Mouse (Mus musculus) brain, adult 2 months (tissue): ENCODE results near the gene Ptpn14.

Experiments
- DNase-seq: peaks from one replicate; pipeline ENCODE4 v3.0.0; 2011; ENCODE audit warnings: low read depth, low spot score

Ptpn14 gene

DNA sequence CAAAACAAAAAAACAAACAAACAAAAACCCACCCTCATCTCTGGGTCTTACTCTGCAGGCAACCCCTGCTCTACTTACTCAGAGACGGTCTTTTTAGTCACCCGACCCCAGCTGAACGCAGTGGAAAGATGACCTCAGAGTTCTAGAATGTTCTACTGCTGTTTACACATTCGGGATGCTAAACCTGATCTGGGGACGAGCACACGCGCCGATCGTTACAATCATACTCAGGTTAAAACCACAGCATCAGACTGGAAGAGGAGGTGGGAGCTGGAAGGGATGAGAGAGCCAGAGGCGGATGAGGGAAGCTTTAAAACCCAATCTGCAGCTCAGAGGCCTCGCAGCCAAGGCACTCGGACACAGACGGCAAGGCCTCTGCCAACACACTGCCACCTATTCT is 170.6 kb downstream of the Ptpn14 start:
- DNase-seq: no peak

GRCm38 (mm10) chr1:189899526-189899925 is 171.5 kb downstream of the Ptpn14 start:
- no peak for DNase-seq

GRCm38 (mm10) chr1:189902413-189902812 is 174.3 kb downstream of the Ptpn14 start:
- no peak for DNase-seq

DNA sequence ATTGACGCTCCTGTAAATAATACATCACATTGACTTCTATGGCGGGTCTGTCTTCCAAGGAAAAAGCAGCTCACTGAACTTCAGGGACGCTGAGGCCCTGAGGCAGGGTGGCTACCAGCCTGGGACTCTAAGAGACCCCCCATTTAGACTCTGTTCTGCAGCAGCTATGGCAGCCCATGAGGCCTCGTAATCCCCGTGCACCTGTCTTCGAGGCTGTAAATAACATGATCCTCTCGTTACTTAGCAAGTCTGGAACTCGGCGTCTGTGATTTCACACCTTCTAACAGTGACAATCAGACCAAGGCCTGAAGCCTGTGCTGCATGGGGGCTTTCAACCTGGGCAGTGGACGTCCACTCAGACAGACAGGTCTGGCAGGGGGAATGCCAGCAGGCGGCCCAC is 175.1 kb downstream of the Ptpn14 start:
- no peak for DNase-seq

DNA sequence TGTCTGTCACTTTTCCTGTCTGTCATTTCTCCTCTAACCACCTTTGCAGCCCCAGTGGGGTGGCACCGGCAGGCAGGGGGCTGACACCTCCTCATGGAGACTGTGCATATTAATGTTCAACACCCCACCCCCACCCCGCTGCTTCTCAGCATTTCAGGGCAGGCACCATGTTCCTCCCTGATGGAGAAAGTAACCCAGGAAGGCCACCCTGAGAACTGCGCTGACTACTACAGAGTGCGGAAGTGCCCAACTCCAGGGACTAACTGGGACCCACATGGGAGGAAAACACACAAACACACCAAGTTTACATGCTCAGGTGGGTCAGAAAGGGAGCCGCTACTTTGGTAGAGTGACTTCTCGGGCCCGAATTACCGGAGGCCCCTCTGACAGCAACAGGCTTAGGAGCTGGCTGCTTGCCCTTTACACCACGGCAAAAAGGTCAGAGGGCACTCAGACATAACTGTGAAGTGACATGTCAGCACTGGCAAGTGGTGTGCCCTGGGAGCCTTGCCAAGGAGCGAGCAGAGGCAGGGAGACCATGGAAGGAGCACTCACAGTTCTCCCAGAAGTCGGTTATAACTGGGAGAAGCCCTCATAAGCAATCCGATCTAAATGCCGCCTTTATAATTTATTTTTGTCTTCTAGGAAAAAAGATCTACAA is 182.7 kb downstream of the Ptpn14 start:
- no peak for DNase-seq

- no peak for DNase-seq
Measured at GRCm38 (mm10) chr1:189913093-189913760, 185.2 kb downstream of the Ptpn14 start.

GRCm38 (mm10) chr1:189916422-189917125 is 188.5 kb downstream of the Ptpn14 start:
- DNase-seq: no peak

GRCm38 (mm10) chr1:189917126-189917500 is 189.0 kb downstream of the Ptpn14 start:
- DNase-seq: no peak

GRCm38 (mm10) chr1:189919756-189920155 is 191.7 kb downstream of the Ptpn14 start:
- peak; percentile 84 for DNase-seq

- peak; percentile 32 for DNase-seq
Measured at GRCm38 (mm10) chr1:189920701-189921567, 192.9 kb downstream of the Ptpn14 start.

DNA sequence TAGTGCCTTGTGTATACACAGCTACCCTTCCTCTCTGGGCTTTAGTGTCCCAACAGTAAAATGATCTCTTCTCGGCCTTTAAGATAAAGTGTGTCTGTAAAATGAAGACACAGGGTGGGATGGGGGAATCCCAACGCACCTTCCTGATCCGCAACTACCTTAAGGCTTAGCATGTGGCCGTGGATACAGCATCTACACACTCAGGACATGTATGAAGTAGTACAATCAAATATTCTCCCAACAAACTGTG is 193.4 kb downstream of the Ptpn14 start:
- DNase-seq: no peak

DNA sequence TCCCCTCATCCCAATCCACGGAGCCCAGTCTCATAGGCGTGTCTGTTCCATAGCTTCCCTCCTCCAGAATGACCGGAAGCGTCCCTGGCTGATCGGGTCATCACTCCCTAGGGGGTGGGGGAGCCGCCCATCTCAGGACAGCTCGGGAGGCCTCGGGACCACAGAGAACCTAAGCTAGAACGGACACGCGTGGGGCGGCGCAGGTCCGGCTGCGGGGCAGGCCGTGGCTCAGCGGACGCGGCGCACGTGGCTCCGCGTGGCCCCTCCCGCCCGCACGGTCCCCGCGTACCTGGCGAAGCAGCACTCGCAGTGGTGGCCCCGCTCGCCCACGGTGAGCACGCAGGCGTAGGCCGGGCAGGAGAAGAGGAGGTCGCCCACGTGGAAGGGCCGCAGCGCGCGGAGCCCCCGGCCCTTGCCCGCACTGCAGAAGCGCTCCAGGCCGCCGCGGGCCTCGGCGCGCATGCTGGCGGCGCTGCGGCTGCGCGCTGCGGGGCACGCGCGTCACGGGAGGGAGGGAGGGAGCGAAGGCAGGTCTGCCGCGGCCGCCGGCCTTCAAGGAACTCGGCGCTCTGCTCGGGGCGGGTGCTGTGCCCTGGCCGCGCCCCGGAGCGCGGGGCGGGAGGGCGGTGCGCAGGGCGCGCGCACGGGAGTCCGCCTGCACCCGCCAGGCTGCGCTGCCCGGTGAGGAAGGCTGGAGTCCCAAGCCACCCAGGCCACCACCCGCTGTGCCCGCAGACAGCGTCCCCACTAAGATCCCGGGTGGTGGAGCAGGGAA is 193.9 kb downstream of the Ptpn14 start, which contains the start of gene Smyd2:
Gene Smyd2 (minus strand): TSS at position 546 of the 775 bp plus-strand sequence.
- peak; percentile 91 for DNase-seq

DNA sequence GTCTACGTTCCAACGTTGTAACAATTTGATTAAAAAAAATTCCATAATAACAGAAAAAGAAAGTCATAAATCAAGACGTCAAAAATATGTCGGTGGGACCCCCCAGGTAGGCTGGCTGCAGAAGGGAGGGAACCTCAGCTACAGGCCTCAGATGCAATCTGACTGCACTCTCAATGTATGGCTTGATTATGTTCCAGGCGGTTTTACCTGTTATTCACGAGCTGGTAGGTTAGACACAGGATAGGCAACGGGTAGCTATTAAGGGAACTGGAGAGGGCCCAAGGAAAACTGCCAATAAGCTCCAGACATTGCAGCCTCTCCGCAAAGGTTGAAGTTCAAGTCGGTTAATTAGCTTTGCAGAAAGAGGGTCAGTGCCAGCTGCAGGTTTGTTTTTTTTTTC is 194.7 kb downstream of the Ptpn14 start:
- DNase-seq: no peak

DNA sequence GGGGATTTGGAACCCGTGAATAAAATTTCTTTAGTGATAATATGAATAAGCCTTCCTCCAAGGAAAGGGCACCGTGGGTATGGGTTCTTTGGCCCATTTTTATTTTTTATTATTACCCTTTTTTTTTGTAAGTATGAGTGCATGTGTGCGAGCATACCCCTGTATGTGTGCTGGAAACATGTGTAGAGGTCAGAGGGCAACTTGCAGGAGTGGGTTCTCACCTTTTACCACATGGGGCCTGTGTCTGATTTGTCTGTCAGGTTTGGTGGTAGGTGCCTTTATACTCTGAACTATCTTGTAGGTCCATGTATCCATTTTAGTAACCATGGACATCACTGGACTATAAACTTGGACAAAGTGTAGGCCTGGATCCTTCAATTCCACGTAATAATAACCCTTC is 195.1 kb downstream of the Ptpn14 start:
- DNase-seq: no peak

- no peak for DNase-seq
Measured at GRCm38 (mm10) chr1:189923871-189924568, 196.0 kb downstream of the Ptpn14 start.

- DNase-seq: no peak
Measured at GRCm38 (mm10) chr1:189926279-189926678, 198.2 kb downstream of the Ptpn14 start.
